Mouse (Mus musculus): Measurements from ENCODE around the gene Wdr82.

DNA sequence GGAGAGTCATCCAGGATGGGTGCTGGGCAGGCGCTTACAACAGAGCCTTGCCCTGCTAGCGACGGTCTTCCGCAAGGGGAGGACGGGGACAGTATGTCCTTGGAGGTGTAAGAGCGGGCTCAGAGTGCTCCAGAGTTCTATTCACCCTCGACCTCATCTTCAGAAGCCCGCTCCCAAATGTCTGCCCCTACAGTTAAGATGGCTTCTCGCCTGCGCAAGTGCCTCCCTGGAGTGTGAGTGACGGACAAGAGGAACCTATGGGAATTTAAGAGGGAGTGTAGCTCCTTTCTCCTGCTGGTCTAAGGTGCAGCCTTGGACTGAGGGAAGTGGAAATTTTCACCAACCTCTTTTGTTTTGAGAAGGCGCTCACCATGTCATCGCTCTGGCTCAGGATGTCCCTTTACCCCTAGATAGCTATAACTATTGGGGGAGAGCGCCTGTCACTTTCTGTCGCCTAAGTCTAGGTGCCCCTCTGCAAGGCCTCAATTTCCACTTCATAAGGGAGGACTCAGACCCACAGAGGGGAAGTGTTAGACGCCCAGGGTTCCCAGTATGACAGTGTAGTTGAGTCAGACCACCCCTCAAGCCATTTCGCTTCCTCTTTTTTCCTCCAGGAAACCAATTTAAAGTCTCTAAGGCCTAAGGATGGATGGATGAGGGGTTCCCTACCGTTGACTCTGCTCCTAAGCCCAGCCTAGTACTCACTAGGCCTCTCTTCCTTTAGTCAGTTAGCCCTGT, 29.0 kb downstream of the Wdr82 start, which contains the start of gene Ppm1m:
- TF ChIP-seq CTCF (IDR thresholded peaks at IDR 0.05; ENCODE audit: borderline replicate concordance, extremely low read depth, insufficient read depth, insufficient read length) = no peak
- TF ChIP-seq POLR2A (IDR thresholded peaks at IDR 0.05; ENCODE audit: borderline replicate concordance, extremely low read depth, insufficient read depth, insufficient read length, poor library complexity, severe bottlenecking) = no peak

All from brain, embryonic 14.5 days (tissue).